Mouse (Mus musculus): ENCODE results near the gene Rnf208.

DNA sequence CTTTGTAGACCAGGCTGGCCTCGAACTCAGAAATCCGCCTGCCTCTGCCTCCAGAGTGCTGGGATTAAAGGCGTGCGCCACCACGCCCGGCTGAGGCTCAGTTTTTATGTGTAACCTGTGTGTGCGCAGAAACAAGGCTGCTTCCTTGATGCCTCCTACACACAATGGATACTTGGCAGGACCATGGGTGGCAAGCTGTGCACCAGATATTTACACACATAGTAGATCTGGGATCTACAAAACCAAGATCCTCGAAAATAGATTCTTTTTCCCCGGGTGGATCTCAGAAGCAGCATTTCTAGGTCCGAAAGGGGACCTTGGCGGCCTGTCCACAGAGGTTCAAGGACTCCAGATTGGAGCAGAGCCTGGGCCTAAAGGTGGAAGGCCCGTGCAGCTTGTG is 19.8 kb downstream of the Rnf208 start:
- TF ChIP-seq HCFC1 (IDR thresholded peaks at IDR 0.05; ENCODE audit: borderline replicate concordance, insufficient read depth, low read length) (no peak), ZNF384 (IDR thresholded peaks at IDR 0.05; ENCODE audit: low read depth, low read length) (no peak)

Data from ES-E14 (cell line).